Mouse (Mus musculus) bone marrow macrophage, adult 2 months (primary cell): ENCODE measurements around the gene Apol7e. TPM values are rescaled to one million over a fixed set of nuclear protein-coding genes. Genes with fewer than 3 reads are reported as not detected.
"Not testable (repeated sequence)": the region's sequence is repeated elsewhere in the genome, so short reads cannot be mapped to it uniquely, and the experiment has no call there.

ENCODE experiments used
- H3K27ac ChIP-seq: 2 replicates; pipeline ENCODE4 v1.5.1; 2012; ENCODE audit warnings: low read depth, low read length; ENCODE audit not compliant: insufficient read depth
- H3K4me1 ChIP-seq: 2 replicates; pipeline ENCODE4 v1.6.1; 2012; ENCODE audit warnings: low read length; ENCODE audit not compliant: control insufficient read depth, insufficient read depth
- H3K4me3 ChIP-seq: 2 replicates; pipeline ENCODE4 v1.5.1; 2012; ENCODE audit warnings: mild to moderate bottlenecking, low read length, moderate library complexity; ENCODE audit not compliant: insufficient read depth
- polyA plus RNA-seq: library from polyadenylated mRNA; stranded (reverse); fragments of >200 nt; gene quantifications from 2 replicates; pipeline ENCODE4 v1.2.4, GENCODE M21; 2012; ENCODE audit not compliant: missing spikeins, insufficient read depth, insufficient read length

Gene Apol7e
- polyA plus RNA-seq: not detected in 2 replicates

- not testable (repeated sequence) for H3K27ac ChIP-seq, H3K4me3 ChIP-seq, H3K4me1 ChIP-seq
Observed at GRCm38 (mm10) chr15:77698656-77699055, at the start of gene Apol7e. Gene Apol7e, plus strand, starts transcription at chr15:77698857.

- H3K27ac ChIP-seq, H3K4me1 ChIP-seq, H3K4me3 ChIP-seq: not testable (repeated sequence)
Observed at GRCm38 (mm10) chr15:77651143-77651542, 47.5 kb upstream of the Apol7e start.

- H3K27ac ChIP-seq, H3K4me1 ChIP-seq, H3K4me3 ChIP-seq: not testable (repeated sequence)
Observed at GRCm38 (mm10) chr15:77659773-77660172, 38.9 kb upstream of the Apol7e start.

GRCm38 (mm10) chr15:77661841-77662240 is 36.8 kb upstream of the Apol7e start:
- not testable (repeated sequence) for H3K4me3 ChIP-seq, H3K27ac ChIP-seq, H3K4me1 ChIP-seq

- not testable (repeated sequence) for H3K4me3 ChIP-seq, H3K27ac ChIP-seq
Observed at GRCm38 (mm10) chr15:77674081-77674480, 24.6 kb upstream of the Apol7e start.

GRCm38 (mm10) chr15:77683944-77684343 is 14.7 kb upstream of the Apol7e start:
- not testable (repeated sequence) for H3K4me3 ChIP-seq, H3K27ac ChIP-seq, H3K4me1 ChIP-seq

More at GRCm38 (mm10) chr15:77674081-77674480, 24.6 kb upstream of the Apol7e start:
- not testable (repeated sequence) for H3K4me1 ChIP-seq

- H3K4me1 ChIP-seq, H3K4me3 ChIP-seq, H3K27ac ChIP-seq: not testable (repeated sequence)
Observed at GRCm38 (mm10) chr15:77691532-77692311, 6.9 kb upstream of the Apol7e start.

GRCm38 (mm10) chr15:77694687-77695295 is 3.9 kb upstream of the Apol7e start:
- H3K4me1 ChIP-seq, H3K27ac ChIP-seq, H3K4me3 ChIP-seq: not testable (repeated sequence)

- H3K4me1 ChIP-seq, H3K4me3 ChIP-seq, H3K27ac ChIP-seq: not testable (repeated sequence)
Observed at GRCm38 (mm10) chr15:77705306-77705705, 6.6 kb downstream of the Apol7e start.

- not testable (repeated sequence) for H3K27ac ChIP-seq, H3K4me3 ChIP-seq, H3K4me1 ChIP-seq
Observed at GRCm38 (mm10) chr15:77708936-77709335, 10.3 kb downstream of the Apol7e start.

- not testable (repeated sequence) for H3K4me3 ChIP-seq, H3K27ac ChIP-seq, H3K4me1 ChIP-seq
Observed at GRCm38 (mm10) chr15:77718240-77718639, 19.6 kb downstream of the Apol7e start.

GRCm38 (mm10) chr15:77721509-77721908 is 22.9 kb downstream of the Apol7e start:
- H3K4me3 ChIP-seq, H3K4me1 ChIP-seq, H3K27ac ChIP-seq: not testable (repeated sequence)

- not testable (repeated sequence) for H3K4me3 ChIP-seq
Observed at GRCm38 (mm10) chr15:77724208-77724911, 25.7 kb downstream of the Apol7e start.

GRCm38 (mm10) chr15:77725393-77726020 is 26.9 kb downstream of the Apol7e start:
- H3K27ac ChIP-seq, H3K4me1 ChIP-seq, H3K4me3 ChIP-seq: not testable (repeated sequence)

More at GRCm38 (mm10) chr15:77724208-77724911, 25.7 kb downstream of the Apol7e start:
- H3K4me1 ChIP-seq, H3K27ac ChIP-seq: not testable (repeated sequence)

- not testable (repeated sequence) for H3K4me3 ChIP-seq, H3K4me1 ChIP-seq, H3K27ac ChIP-seq
Observed at GRCm38 (mm10) chr15:77727139-77727538, 28.5 kb downstream of the Apol7e start.
